ENCODE assay signal across 17 mouse cellular contexts in genomic region chr2:71479917-71480316, GRCm38 (mm10). TPM values are rescaled to one million over a fixed set of nuclear protein-coding genes. Genes with fewer than 3 reads are reported as not detected.
DNase-seq lines count a peak whose midpoint lies in the region; ATAC-seq and TF ChIP-seq lines count a peak whose summit lies in the region.
"Had no signal": no experiment of that assay in that cellular context is flagged by ENCODE, and none has a peak within 500 bp of the region (broad histone marks: within the 10 kb centered on the region; RNA-seq: fewer than 3 reads in every experiment).

No protein-coding gene starts in this region.

- no peak for TF ChIP-seq POLR2A in brain, embryonic 14.5 days (IDR thresholded peaks at IDR 0.05; ENCODE audit: borderline replicate concordance, extremely low read depth, insufficient read depth, insufficient read length, poor library complexity, severe bottlenecking)

- H3K9ac ChIP-seq in forebrain, embryonic 12.5 days = no peak overlapping the region
- no peak overlapping the region for H3K9ac ChIP-seq in forebrain, embryonic 15.5 days (replicated peaks)
- no peak overlapping the region for H3K9ac ChIP-seq in kidney, embryonic 14.5 days (ENCODE audit: low read depth, low read length)
- no peak overlapping the region for H3K9ac ChIP-seq in kidney, embryonic 16.5 days (replicated peaks; ENCODE audit: low read length)
- no peak overlapping the region for H3K9ac ChIP-seq in embryonic facial prominence, embryonic 14.5 days (ENCODE audit: low read depth, low read length)
- H3K9ac ChIP-seq: lung, embryonic 15.5 days had no signal

- H3K36me3 ChIP-seq in forebrain, embryonic 12.5 days (replicated peaks) = no peaks in the 10 kb centered on the region
- H3K36me3 ChIP-seq in forebrain, embryonic 15.5 days = no peaks in the 10 kb centered on the region
- H3K36me3 ChIP-seq in kidney, embryonic 14.5 days (ENCODE audit: control insufficient read depth, insufficient read depth, low read length) = no peaks in the 10 kb centered on the region
- no peaks in the 10 kb centered on the region for H3K36me3 ChIP-seq in kidney, embryonic 16.5 days (ENCODE audit: insufficient read depth, low read length)
- no peaks in the 10 kb centered on the region for H3K36me3 ChIP-seq in embryonic facial prominence, embryonic 14.5 days (ENCODE audit: control insufficient read depth, insufficient read depth, low read length)
- H3K36me3 ChIP-seq: lung, embryonic 15.5 days had no signal

- no peak overlapping the region for H3K4me3 ChIP-seq in forebrain, embryonic 12.5 days (replicated peaks)
- no peak overlapping the region for H3K4me3 ChIP-seq in forebrain, embryonic 15.5 days
- H3K4me3 ChIP-seq in kidney, embryonic 14.5 days (ENCODE audit: low read length) = no peak overlapping the region
- no peak overlapping the region for H3K4me3 ChIP-seq in kidney, embryonic 16.5 days (ENCODE audit: low read length)
- no peak overlapping the region for H3K4me3 ChIP-seq in embryonic facial prominence, embryonic 14.5 days (ENCODE audit: low read depth, low read length)
- H3K4me3 ChIP-seq: lung, embryonic 15.5 days had no signal

- peak; percentile 44 for DNase-seq in brain, embryonic 14.5 days (ENCODE audit: low read depth)
- peak; percentile 42 for DNase-seq in embryonic facial prominence, embryonic 14.5 days (ENCODE audit: low spot score)
- no peak for DNase-seq in gastrocnemius, adult 18-20 months (ENCODE audit: low spot score)
- DNase-seq in cerebellum, adult 18-20 months = no peak
- DNase-seq: cerebellum, adult 9-10 months; layer of hippocampus, adult 9-11 months; right cerebral cortex, postnatal 4 days had no signal

- H3K4me1 ChIP-seq in forebrain, embryonic 12.5 days = peaks cover 21% of the 10 kb centered on the region
- H3K4me1 ChIP-seq in forebrain, embryonic 15.5 days = peaks cover 21% of the 10 kb centered on the region
- H3K4me1 ChIP-seq in kidney, embryonic 14.5 days (ENCODE audit: control insufficient read depth, insufficient read depth, low read length) = no peaks in the 10 kb centered on the region
- H3K4me1 ChIP-seq in kidney, embryonic 16.5 days (ENCODE audit: insufficient read depth, low read length) = peaks cover 5% of the 10 kb centered on the region
- H3K4me1 ChIP-seq in embryonic facial prominence, embryonic 14.5 days (ENCODE audit: control insufficient read depth, insufficient read depth, low read length) = peaks cover 42% of the 10 kb centered on the region

- TF ChIP-seq CTCF in brain, embryonic 14.5 days (IDR thresholded peaks at IDR 0.05; ENCODE audit: borderline replicate concordance, extremely low read depth, insufficient read depth, insufficient read length) = no peak

- H3K4me2 ChIP-seq in forebrain, embryonic 12.5 days = peak overlapping the region; percentile 29
- H3K4me2 ChIP-seq in forebrain, embryonic 15.5 days (replicated peaks) = no peak overlapping the region
- H3K4me2 ChIP-seq in kidney, embryonic 14.5 days (replicated peaks; ENCODE audit: low read depth, low read length) = no peak overlapping the region
- H3K4me2 ChIP-seq in kidney, embryonic 16.5 days (replicated peaks; ENCODE audit: low read depth, low read length) = no peak overlapping the region
- H3K4me2 ChIP-seq in embryonic facial prominence, embryonic 14.5 days (ENCODE audit: low read depth, low read length) = no peak overlapping the region
- H3K4me2 ChIP-seq: lung, embryonic 15.5 days had no signal

- H3K27me3 ChIP-seq in forebrain, embryonic 12.5 days = no peaks in the 10 kb centered on the region
- no peaks in the 10 kb centered on the region for H3K27me3 ChIP-seq in forebrain, embryonic 15.5 days
- no peaks in the 10 kb centered on the region for H3K27me3 ChIP-seq in kidney, embryonic 14.5 days (ENCODE audit: control insufficient read depth, insufficient read depth, low read length)
- H3K27me3 ChIP-seq in kidney, embryonic 16.5 days (ENCODE audit: insufficient read depth, low read length) = no peaks in the 10 kb centered on the region
- H3K27me3 ChIP-seq in embryonic facial prominence, embryonic 14.5 days (replicated peaks; ENCODE audit: control insufficient read depth, insufficient read depth, low read length) = no peaks in the 10 kb centered on the region
- H3K27me3 ChIP-seq: lung, embryonic 15.5 days had no signal

- H3K9me3 ChIP-seq in forebrain, embryonic 12.5 days = peaks cover 5% of the 10 kb centered on the region; the same call in 1 of the 2 replicates
- H3K9me3 ChIP-seq in forebrain, embryonic 15.5 days = no peaks in the 10 kb centered on the region
- H3K9me3 ChIP-seq in kidney, embryonic 14.5 days (ENCODE audit: control insufficient read depth, low read length) = 0 out of 2 replicates have a peak, but pooled peaks cover 4% of the 10 kb centered on the region
- H3K9me3 ChIP-seq in kidney, embryonic 16.5 days (ENCODE audit: low read length) = peaks cover 4% of the 10 kb centered on the region; the same call in 1 of the 2 replicates
- peaks cover 6% of the 10 kb centered on the region; the same call in 1 of the 2 replicates for H3K9me3 ChIP-seq in embryonic facial prominence, embryonic 14.5 days (ENCODE audit: control insufficient read depth, low read length)
- H3K9me3 ChIP-seq: lung, embryonic 15.5 days had no signal

- H3K27ac ChIP-seq in forebrain, embryonic 12.5 days = peak overlapping the region; percentile 59; the same call in 1 of the 2 replicates
- no peak overlapping the region for H3K27ac ChIP-seq in forebrain, embryonic 15.5 days (replicated peaks)
- H3K27ac ChIP-seq in kidney, embryonic 14.5 days (ENCODE audit: low read depth, low read length) = no peak overlapping the region
- H3K27ac ChIP-seq in kidney, embryonic 16.5 days (ENCODE audit: low read length) = no peak overlapping the region
- no peak overlapping the region for H3K27ac ChIP-seq in embryonic facial prominence, embryonic 14.5 days (replicated peaks; ENCODE audit: low read depth, low read length)
- H3K27ac ChIP-seq: kidney, postnatal 0 days; lung, embryonic 15.5 days had no signal

- no peak for ATAC-seq in forebrain, embryonic 12.5 days (ENCODE audit: low FRiP score)
- no peak for ATAC-seq in forebrain, embryonic 15.5 days (replicated peaks)
- peak; percentile 60; the same call in 1 of the 2 replicates for ATAC-seq in kidney, embryonic 14.5 days (ENCODE audit: low FRiP score, low TSS enrichment)
- no peak for ATAC-seq in kidney, embryonic 16.5 days (ENCODE audit: low FRiP score, low TSS enrichment)
- ATAC-seq in embryonic facial prominence, embryonic 14.5 days (ENCODE audit: low read depth) = peak; percentile 50; the same call in 1 of the 2 replicates

- WGBS in forebrain, embryonic 12.5 days = 5% methylated on average over 7 of the region's 7 CpGs
- 11% methylated on average over 7 of the region's 7 CpGs for WGBS in forebrain, embryonic 15.5 days
- 9% methylated on average over 7 of the region's 7 CpGs for WGBS in kidney, embryonic 14.5 days
- WGBS in kidney, embryonic 16.5 days = 18% methylated on average over 7 of the region's 7 CpGs
- 15% methylated on average over 5 of the region's 7 CpGs for WGBS in embryonic facial prominence, embryonic 14.5 days

RNA-seq across cellular contexts. Expression of gene Metap1d, which starts 26.8 kb away (rescaled TPM):
- 41.2 and 42.9 TPM in 2 replicates for polyA plus RNA-seq in forebrain, embryonic 12.5 days (2016; fragmentation: Nextera tagmentation; extraction: Ambion mirVana)
- polyA plus RNA-seq in forebrain, embryonic 15.5 days (2015; fragmentation: Nextera tagmentation; extraction: Ambion mirVana) = 37.9 and 40.6 TPM in 2 replicates
- polyA plus RNA-seq in kidney, embryonic 14.5 days (2014; fragmentation: Nextera tagmentation; extraction: Ambion mirVana) = 36.8 and 44.9 TPM in 2 replicates
- 46.5 and 46.9 TPM in 2 replicates for polyA plus RNA-seq in kidney, embryonic 16.5 days (2015; fragmentation: Nextera tagmentation; extraction: Ambion mirVana)
- 42.5 and 77.8 TPM in 2 replicates for polyA plus RNA-seq in brain, embryonic 14.5 days (2012; rRNA removed)
- polyA plus RNA-seq in embryonic facial prominence, embryonic 14.5 days (2014; fragmentation: Nextera tagmentation; extraction: Ambion mirVana) = 43.0 and 44.6 TPM in 2 replicates
- total RNA-seq in gastrocnemius, adult 18-20 months (2021) = 10 to 100 TPM; 25.2 to 30.6 TPM

RNA-seq across cellular contexts. Expression of gene Dlx1, which starts 48.0 kb away (rescaled TPM):
- 207 and 300 TPM in 2 replicates for polyA plus RNA-seq in forebrain, embryonic 12.5 days (2016; fragmentation: Nextera tagmentation; extraction: Ambion mirVana)
- 284 and 297 TPM in 2 replicates for polyA plus RNA-seq in forebrain, embryonic 15.5 days (2015; fragmentation: Nextera tagmentation; extraction: Ambion mirVana)
- not detected in 2 replicates for polyA plus RNA-seq in kidney, embryonic 14.5 days (2014; fragmentation: Nextera tagmentation; extraction: Ambion mirVana)
- polyA plus RNA-seq in kidney, embryonic 16.5 days (2015; fragmentation: Nextera tagmentation; extraction: Ambion mirVana) = 0.12 TPM in 1 of 2 replicates, not detected in the other
- polyA plus RNA-seq in brain, embryonic 14.5 days (2012; rRNA removed) = 93.3 and 265 TPM in 2 replicates
- polyA plus RNA-seq in embryonic facial prominence, embryonic 14.5 days (2014; fragmentation: Nextera tagmentation; extraction: Ambion mirVana) = 13.1 and 15.2 TPM in 2 replicates
- total RNA-seq in gastrocnemius, adult 18-20 months (2021) = not detected
- total RNA-seq: liver, adult 2 months; megakaryocyte-erythroid progenitor cell, adult 5-6 weeks had no signal
- polyA plus RNA-seq: gonadal fat pad, adult 2 months; kidney, postnatal 0 days; liver, adult 2 months; neural tube, embryonic 14.5 days had no signal

Comparison
In these comparisons a context has a peak if more than half of its experiments do, and no peak if none do; other contexts are left out.
1. ATAC-seq: peak in kidney, embryonic 14.5 days (single experiment) and embryonic facial prominence, embryonic 14.5 days (single experiment); none in forebrain, embryonic 12.5 days (single experiment), forebrain, embryonic 15.5 days (single experiment) and kidney, embryonic 16.5 days (single experiment).
2. DNase-seq: peak in brain, embryonic 14.5 days (single experiment) and embryonic facial prominence, embryonic 14.5 days (single experiment); none in gastrocnemius, adult 18-20 months (single experiment) and cerebellum, adult 18-20 months (0 of 2).
3. RNA of gene Dlx1, which starts 48.0 kb away (polyA plus RNA-seq): 284 to 297 TPM in forebrain, embryonic 15.5 days, 207 to 300 TPM in forebrain, embryonic 12.5 days, 93.3 to 265 TPM in brain, embryonic 14.5 days and 13.1 to 15.2 TPM in embryonic facial prominence, embryonic 14.5 days; 0.12 TPM in kidney, embryonic 16.5 days and not detected in kidney, embryonic 14.5 days; every median in the first group is over 10 times any median in the second.